Mouse (Mus musculus): ENCODE data around the gene Tmem214.

- TF ChIP-seq USF1 (IDR thresholded peaks at IDR 0.05; ENCODE audit: low read depth) (no peak), CTCF (IDR thresholded peaks at IDR 0.05; ENCODE audit: control insufficient read depth, insufficient read depth, insufficient read length) (no peak)
These were observed 25.9 kb upstream of the Tmem214 start for GRCm38 (mm10) chr5:30841896-30842295.
